Mouse (Mus musculus) adrenal gland, adult 18-20 months (tissue): ENCODE data around the gene Numa1. TPM values are rescaled to one million over a fixed set of nuclear protein-coding genes. Genes with fewer than 3 reads are reported as not detected.
"Not testable (repeated sequence)": the region's sequence is repeated elsewhere in the genome, so short reads cannot be mapped to it uniquely, and the experiment has no call there.

Experiments used
- DNase-seq, 2 experiments: peaks; one replicate each; pipeline ENCODE4 v3.0.0; 2021 to 2022; ENCODE audit warnings: low spot score in 2 of 2
- total RNA-seq, 2 experiments: library from RNA; stranded (reverse); gene quantifications; 1 replicate in 1 of 2; 2 replicates in 1 of 2; pipeline ENCODE4 v1.2.3; 2021

Gene Numa1
- total RNA-seq, 2 experiments from 2014 or later, result 141 to 160 TPM

- no peak for DNase-seq
Measured at GRCm38 (mm10) chr7:102034904-102035303, 101.0 kb downstream of the Numa1 start.

GRCm38 (mm10) chr7:102035534-102035933 lies 101.6 kb downstream of the Numa1 start:
- no peak for DNase-seq

- DNase-seq, result no peak
Measured at GRCm38 (mm10) chr7:102037318-102037717, 103.4 kb downstream of the Numa1 start.

GRCm38 (mm10) chr7:102042314-102042713 lies 108.4 kb downstream of the Numa1 start:
- no peak for DNase-seq

GRCm38 (mm10) chr7:102048524-102048923 lies 114.6 kb downstream of the Numa1 start:
- DNase-seq, result not testable (repeated sequence)

GRCm38 (mm10) chr7:102061353-102061752 lies 127.4 kb downstream of the Numa1 start:
- DNase-seq, result no peak

GRCm38 (mm10) chr7:102062203-102062602 lies 128.3 kb downstream of the Numa1 start:
- DNase-seq, result no peak

- DNase-seq, result no peak
Measured at GRCm38 (mm10) chr7:102063891-102064290, 130.0 kb downstream of the Numa1 start.

Other genes with a start within 250 kb of the Numa1 start
- gene Phox2a, start 115.8 kb upstream of the Numa1 start, total RNA-seq, result 10 to 100 TPM; 17.9 to 29.5 TPM
- 10 to 100 TPM; 79.2 to 81.5 TPM for gene Inppl1, start 95.9 kb upstream of the Numa1 start, total RNA-seq
- 1 to 10 TPM; 2.3 to 9.5 TPM for gene Folr2, start 76.9 kb upstream of the Numa1 start, total RNA-seq
- gene Anapc15, start 70.4 kb upstream of the Numa1 start, total RNA-seq, result 10 to 100 TPM; 27.4 to 35.2 TPM
- gene Folr1, start 63.3 kb upstream of the Numa1 start, total RNA-seq, result 1 to 10 TPM in 1 of 2 experiments, not detected in 1; 5.0 TPM
- gene Lamtor1, start 28.2 kb upstream of the Numa1 start, total RNA-seq, result 100 to 1,000 TPM in 1 of 2 experiments, 10 to 100 TPM in 1; 95.1 to 109 TPM
- gene Tomt, start 27.8 kb upstream of the Numa1 start, total RNA-seq, result not detected
- 10 to 100 TPM; 12.2 to 13.9 TPM for gene Lrrc51, start 216 bp upstream of the Numa1 start, total RNA-seq
- 10 to 100 TPM in 1 of 2 experiments, 1 to 10 TPM in 1; 8.4 to 12.5 TPM for gene Il18bp, start 84.6 kb downstream of the Numa1 start, total RNA-seq
- 10 to 100 TPM; 38.5 to 38.7 TPM for gene Rnf121, start 131.4 kb downstream of the Numa1 start, total RNA-seq
- gene Xndc1, start 131.4 kb downstream of the Numa1 start, total RNA-seq, result 10 to 100 TPM; 11.6 to 12.6 TPM
- gene Xntrpc, start 131.6 kb downstream of the Numa1 start, total RNA-seq, result under 1 TPM; 0.89 to 0.99 TPM
- gene Trpc2, start 149.0 kb downstream of the Numa1 start, total RNA-seq, result not detected
- gene Art1, start 167.6 kb downstream of the Numa1 start, total RNA-seq, result under 1 TPM in 1 of 2 experiments, not detected in 1; 0.29 TPM
- not detected for gene Art5, start 175.4 kb downstream of the Numa1 start, total RNA-seq
- gene Chrna10, start 182.7 kb downstream of the Numa1 start, total RNA-seq, result not detected